Mouse (Mus musculus) C2C12 (cell line): ENCODE data around the gene Aox2. TPM values are rescaled to one million over a fixed set of nuclear protein-coding genes. Genes with fewer than 3 reads are reported as not detected.

Experiments
- H3K27me3 ChIP-seq: one replicate; pipeline ENCODE4 v1.6.1; 2011; ENCODE audit not compliant: control insufficient read depth, insufficient read depth, insufficient read length
- H3K36me3 ChIP-seq: one replicate; pipeline ENCODE4 v1.6.1; 2011; ENCODE audit not compliant: control insufficient read depth, insufficient read depth
- H3K4me3 ChIP-seq: one replicate; pipeline ENCODE4 v1.5.1; 2011; ENCODE audit warnings: mild to moderate bottlenecking, control low read depth; ENCODE audit not compliant: poor library complexity, insufficient read depth, severe bottlenecking
- H3K79me2 ChIP-seq: one replicate; pipeline ENCODE4 v1.6.1; 2011; ENCODE audit not compliant: control insufficient read depth, insufficient read depth
- H3K79me3 ChIP-seq: one replicate; pipeline ENCODE4 v1.6.1; 2011; ENCODE audit warnings: low read depth, control low read depth
- H3ac ChIP-seq: one replicate; pipeline ENCODE3; 2011; ENCODE audit warnings: low read depth; ENCODE audit not compliant: control insufficient read depth, insufficient read length
- CEBPB ChIP-seq: IDR thresholded peaks from one replicate; pipeline ENCODE4 v1.6.1; 2011; ENCODE audit warnings: low read depth, mild to moderate bottlenecking, control low read depth, moderate library complexity
- CTCF ChIP-seq: IDR thresholded peaks from one replicate; pipeline ENCODE4 v1.5.1; 2011; ENCODE audit not compliant: control insufficient read depth, insufficient read depth, insufficient read length
- FOSL1 ChIP-seq: IDR thresholded peaks from one replicate; pipeline ENCODE4 v1.8.0; 2011; ENCODE audit warnings: mild to moderate bottlenecking, low read length; ENCODE audit not compliant: poor library complexity, insufficient read depth, severe bottlenecking
- MAX ChIP-seq: IDR thresholded peaks from one replicate; pipeline ENCODE4 v1.6.1; 2011; ENCODE audit warnings: mild to moderate bottlenecking, control low read depth
- MYOD1 ChIP-seq: IDR thresholded peaks from one replicate; pipeline ENCODE4 v1.6.1; 2011; ENCODE audit warnings: low read depth; ENCODE audit not compliant: control insufficient read depth, insufficient read length
- MYOG ChIP-seq: IDR thresholded peaks from one replicate; pipeline ENCODE4 v1.6.1; 2011; ENCODE audit not compliant: control insufficient read depth, insufficient read length; ENCODE audit errors: extremely low read depth
- USF1 ChIP-seq: IDR thresholded peaks from one replicate; pipeline ENCODE4 v1.6.1; 2011; ENCODE audit warnings: low read depth, mild to moderate bottlenecking, control low read depth, moderate library complexity
- polyA plus RNA-seq: library from polyadenylated mRNA; unstranded; fragments of >200 nt; fragmentation: generic; extraction: Trizol; gene quantifications from one replicate; pipeline ENCODE4 v1.2.1, GENCODE M21; 2012; ENCODE audit warnings: missing spikeins

The Aox2 gene
- polyA plus RNA-seq, 1 experiment = not detected

GRCm38 (mm10) chr1:58301073-58301472 lies 22.9 kb downstream of the Aox2 start:
- Histone ChIP-seq H3K27me3 (no peaks in the 10 kb centered on the region), H3ac (no peak overlapping the region), H3K79me3 (no peaks in the 10 kb centered on the region), H3K79me2 (no peaks in the 10 kb centered on the region), H3K36me3 (no peaks in the 10 kb centered on the region), H3K4me3 (no peak overlapping the region)
- TF ChIP-seq CEBPB = no peak
- no peak for TF ChIP-seq CTCF
- no peak for TF ChIP-seq FOSL1
- no peak for TF ChIP-seq MYOG
- TF ChIP-seq MYOD1 = no peak
- TF ChIP-seq MAX = no peak
- TF ChIP-seq USF1 = no peak

GRCm38 (mm10) chr1:58302015-58302414 lies 23.9 kb downstream of the Aox2 start:
- no peaks in the 10 kb centered on the region for H3K27me3 ChIP-seq
- H3K36me3 ChIP-seq = no peaks in the 10 kb centered on the region
- no peak overlapping the region for H3ac ChIP-seq
- H3K4me3 ChIP-seq = no peak overlapping the region
- no peaks in the 10 kb centered on the region for H3K79me3 ChIP-seq
- no peak for TF ChIP-seq MYOG
- TF ChIP-seq CEBPB = no peak
- TF ChIP-seq USF1 = no peak
- TF ChIP-seq FOSL1 = no peak
- no peak for TF ChIP-seq MAX
- no peak for TF ChIP-seq MYOD1
- no peak for TF ChIP-seq CTCF
- no peaks in the 10 kb centered on the region for H3K79me2 ChIP-seq

DNA sequence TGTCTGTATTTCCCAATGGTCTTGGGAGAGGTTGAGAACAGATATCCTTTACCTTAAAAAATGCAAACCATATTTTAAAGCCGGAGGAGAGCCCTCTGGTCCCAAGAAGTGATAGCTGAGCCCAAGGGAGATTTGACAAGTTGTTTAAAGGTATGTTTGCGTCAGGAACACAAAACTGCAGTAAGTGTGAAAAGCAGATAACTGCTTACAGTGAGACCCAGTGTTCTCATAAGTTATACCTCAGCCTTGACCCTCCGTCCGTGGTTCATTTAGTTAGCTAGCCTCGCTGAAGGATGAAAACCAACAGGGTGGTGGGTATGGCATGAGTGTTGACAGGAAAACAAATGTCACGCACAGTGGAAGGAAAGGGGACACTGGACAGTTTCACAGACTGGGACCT lies 24.9 kb downstream of the Aox2 start:
- Histone ChIP-seq H3K27me3 (no peaks in the 10 kb centered on the region), H3K4me3 (no peak overlapping the region), H3K36me3 (no peaks in the 10 kb centered on the region), H3K79me2 (no peaks in the 10 kb centered on the region), H3ac (no peak overlapping the region), H3K79me3 (no peaks in the 10 kb centered on the region)
- TF ChIP-seq FOSL1 = no peak
- no peak for TF ChIP-seq CTCF
- TF ChIP-seq MYOG = no peak
- no peak for TF ChIP-seq CEBPB
- no peak for TF ChIP-seq MAX
- TF ChIP-seq MYOD1 = no peak
- no peak for TF ChIP-seq USF1

DNA sequence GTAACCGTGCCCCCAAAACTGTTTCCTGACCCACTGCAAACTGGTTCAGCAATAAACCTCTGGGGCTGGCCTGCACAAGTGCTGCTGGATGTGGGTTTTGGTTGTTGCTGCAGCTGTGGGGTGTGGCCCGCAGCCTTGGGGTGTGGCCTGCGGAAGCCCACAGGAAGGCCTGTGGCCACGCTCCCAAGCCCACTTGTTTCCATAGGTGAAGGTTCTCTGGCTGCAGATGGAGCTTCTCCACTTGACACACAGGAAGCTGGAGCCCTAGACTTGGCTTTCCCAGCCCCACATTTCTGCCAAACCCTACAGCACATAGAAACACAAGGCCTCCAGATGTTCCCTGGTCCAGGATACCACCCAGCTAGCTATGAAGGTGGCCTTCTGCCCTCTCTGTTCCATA lies 25.6 kb downstream of the Aox2 start:
- H3K36me3 ChIP-seq = no peaks in the 10 kb centered on the region
- H3K4me3 ChIP-seq = no peak overlapping the region
- no peaks in the 10 kb centered on the region for H3K27me3 ChIP-seq
- no peaks in the 10 kb centered on the region for H3K79me2 ChIP-seq
- H3ac ChIP-seq = no peak overlapping the region
- no peaks in the 10 kb centered on the region for H3K79me3 ChIP-seq
- TF ChIP-seq FOSL1 (no peak), MAX (peak; percentile 31), MYOD1 (peak; percentile 53), MYOG (no peak)

GRCm38 (mm10) chr1:58304296-58304695 lies 26.2 kb downstream of the Aox2 start:
- Histone ChIP-seq H3K4me3 (no peak overlapping the region), H3K27me3 (no peaks in the 10 kb centered on the region), H3K36me3 (no peaks in the 10 kb centered on the region), H3ac (no peak overlapping the region), H3K79me3 (no peaks in the 10 kb centered on the region), H3K79me2 (no peaks in the 10 kb centered on the region)
- peak; percentile 8 for TF ChIP-seq MYOD1
- no peak for TF ChIP-seq USF1

- Histone ChIP-seq H3ac (no peak overlapping the region), H3K36me3 (no peaks in the 10 kb centered on the region), H3K79me2 (no peaks in the 10 kb centered on the region), H3K79me3 (no peaks in the 10 kb centered on the region), H3K27me3 (no peaks in the 10 kb centered on the region), H3K4me3 (no peak overlapping the region)
- TF ChIP-seq CTCF (no peak), FOSL1 (no peak), USF1 (no peak), MYOG (no peak), MYOD1 (no peak), MAX (no peak), CEBPB (no peak)
Measured at GRCm38 (mm10) chr1:58307181-58307580, 29.1 kb downstream of the Aox2 start.
